Mouse (Mus musculus) urinary bladder, postnatal 36 days (tissue): Measurements from ENCODE around the gene Ypel3.
"Not testable (repeated sequence)": the region's sequence is repeated elsewhere in the genome, so short reads cannot be mapped to it uniquely, and the experiment has no call there.

Source experiments
- DNase-seq, 2 experiments: peaks; one replicate each; pipeline ENCODE4 v3.0.0; 2022; ENCODE audit warnings: low spot score in 2 of 2, mixed read lengths in 1 of 2

Ypel3 gene

DNA sequence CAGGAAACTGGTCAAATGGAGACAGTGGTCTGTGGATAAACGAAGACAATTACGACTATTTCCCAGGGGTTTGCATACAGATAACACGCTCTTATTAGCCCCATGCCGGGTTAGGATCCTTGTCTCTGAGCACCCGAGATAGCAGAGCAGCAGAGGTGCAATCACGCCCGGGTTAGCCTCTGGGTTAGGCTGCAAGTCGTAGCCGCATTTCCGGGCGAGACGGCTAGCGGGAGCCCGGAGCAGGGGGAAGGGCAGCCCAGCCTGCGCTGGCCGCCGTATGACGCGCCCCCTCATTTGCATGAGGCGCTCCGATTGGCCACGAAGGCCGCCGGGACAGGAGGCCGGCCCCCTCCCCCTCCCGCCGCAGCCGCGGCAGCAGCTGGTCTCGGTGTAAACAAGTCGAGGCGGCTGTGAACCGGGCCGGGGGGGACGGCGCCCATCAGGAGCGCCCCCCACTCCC is at the start of gene Ypel3:
TSS of gene Ypel3 (plus strand) at position 358 of the 460 bp plus-strand sequence.
- DNase-seq, result peak; percentile 91 to 96

DNA sequence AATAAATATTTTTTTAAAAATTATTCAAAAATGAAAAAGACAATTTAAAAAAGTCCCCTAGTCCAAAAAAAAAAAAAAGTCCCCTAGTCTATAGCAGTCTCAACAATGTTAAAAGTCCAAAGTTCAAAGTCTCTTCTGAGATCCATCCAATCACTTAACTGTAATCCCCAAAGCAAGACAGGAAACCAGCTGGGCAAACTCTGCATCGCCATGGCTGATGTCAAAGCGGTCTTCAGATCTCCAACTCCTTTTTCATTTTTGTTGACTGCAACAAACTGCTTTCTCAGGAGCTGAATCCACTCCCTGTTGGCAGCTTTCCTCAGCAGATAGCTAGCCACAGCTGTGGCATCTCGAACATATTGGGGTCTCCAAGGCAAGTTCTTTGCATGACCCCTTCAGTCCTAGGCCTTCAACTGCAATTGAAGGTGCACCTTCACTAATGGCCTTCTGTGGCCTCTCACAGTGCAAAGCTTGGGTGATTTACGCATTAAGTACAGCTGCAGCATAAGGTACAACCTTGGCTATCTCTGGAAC is 46.4 kb upstream of the Ypel3 start:
- DNase-seq, result not testable (repeated sequence)

DNA sequence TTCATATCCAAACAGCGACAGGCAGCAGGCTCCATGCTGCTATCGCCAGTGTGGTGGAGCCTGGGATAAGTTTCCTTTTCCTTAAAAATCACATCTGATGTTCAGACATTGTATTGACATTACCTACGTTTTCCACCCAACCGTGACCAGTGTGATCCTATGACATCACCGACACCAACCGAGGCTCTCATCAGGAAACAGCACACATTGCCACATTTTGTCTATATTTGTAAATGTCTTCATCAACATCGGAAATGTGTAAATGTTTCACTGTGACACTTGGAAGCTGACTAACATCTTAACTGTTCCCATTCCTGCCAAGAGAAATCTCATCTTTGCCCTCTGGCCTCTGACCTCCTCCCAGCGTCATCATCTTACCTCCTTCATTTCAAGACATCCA is 40.6 kb upstream of the Ypel3 start:
- DNase-seq, result no peak

- DNase-seq, result no peak
These were observed 37.2 kb upstream of the Ypel3 start for GRCm38 (mm10) chr7:126739551-126739950.

DNA sequence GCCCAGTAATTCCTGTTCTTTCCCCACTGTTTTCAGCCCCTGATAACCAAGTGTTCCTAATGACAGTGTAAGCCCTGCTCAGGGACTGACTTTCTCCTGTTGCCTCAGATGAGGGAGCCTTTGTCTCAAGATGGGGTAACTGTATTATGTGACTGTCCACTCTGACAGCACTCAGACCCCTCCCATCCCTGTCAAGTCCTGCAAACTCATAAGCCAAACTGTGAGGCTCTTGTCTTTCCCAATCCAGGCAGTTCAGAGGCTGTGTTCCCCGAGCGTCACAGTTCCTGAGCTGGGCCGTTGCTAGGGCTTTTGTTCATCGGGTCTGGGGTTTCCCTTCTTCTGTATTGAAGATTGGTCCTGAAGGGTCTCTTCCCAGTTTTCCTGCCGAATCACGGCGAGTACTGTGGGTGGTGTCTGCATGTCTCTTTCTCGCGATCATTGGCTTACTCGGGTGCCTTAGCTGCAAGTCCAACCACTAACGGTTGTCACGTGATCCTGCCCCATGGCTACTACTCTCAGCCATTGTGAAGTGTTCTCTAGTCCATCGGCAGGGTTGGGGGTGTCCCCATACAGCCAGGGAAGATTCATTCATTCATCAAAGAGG is 36.5 kb upstream of the Ypel3 start:
- no peak for DNase-seq

DNA sequence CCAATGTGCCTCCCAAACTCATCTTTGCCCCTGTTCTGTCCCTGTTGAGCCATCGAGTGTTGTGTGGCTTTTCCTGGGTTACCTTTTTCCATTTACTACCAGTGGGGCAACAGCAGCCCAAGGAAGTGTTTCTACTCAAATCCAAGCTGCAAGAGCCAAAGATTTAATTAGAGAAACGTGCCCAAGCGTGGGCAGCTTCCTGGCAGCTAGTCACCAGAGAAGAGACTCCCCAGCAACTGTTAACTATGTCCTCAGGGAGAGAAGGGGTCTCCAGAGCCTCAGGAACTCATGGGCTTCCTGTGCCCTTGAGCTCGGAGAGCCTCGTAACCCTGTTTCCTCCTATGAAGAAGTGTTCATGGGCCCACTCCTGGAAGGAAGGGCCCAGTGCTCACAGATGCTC is 35.8 kb upstream of the Ypel3 start:
- DNase-seq, result no peak

GRCm38 (mm10) chr7:126741452-126741851 is 35.3 kb upstream of the Ypel3 start:
- no peak for DNase-seq

GRCm38 (mm10) chr7:126741964-126742482 is 34.7 kb upstream of the Ypel3 start:
- no peak for DNase-seq

GRCm38 (mm10) chr7:126746066-126746465 is 30.7 kb upstream of the Ypel3 start:
- no peak for DNase-seq

GRCm38 (mm10) chr7:126746798-126747197 is 30.0 kb upstream of the Ypel3 start:
- no peak for DNase-seq

- DNase-seq, result no peak
These were observed 27.9 kb upstream of the Ypel3 start for GRCm38 (mm10) chr7:126748824-126749223.

GRCm38 (mm10) chr7:126749582-126750343 is 27.0 kb upstream of the Ypel3 start:
- DNase-seq, result no peak

GRCm38 (mm10) chr7:126754866-126755265 is 21.9 kb upstream of the Ypel3 start:
- peak; percentile 73 to 75 for DNase-seq

DNA sequence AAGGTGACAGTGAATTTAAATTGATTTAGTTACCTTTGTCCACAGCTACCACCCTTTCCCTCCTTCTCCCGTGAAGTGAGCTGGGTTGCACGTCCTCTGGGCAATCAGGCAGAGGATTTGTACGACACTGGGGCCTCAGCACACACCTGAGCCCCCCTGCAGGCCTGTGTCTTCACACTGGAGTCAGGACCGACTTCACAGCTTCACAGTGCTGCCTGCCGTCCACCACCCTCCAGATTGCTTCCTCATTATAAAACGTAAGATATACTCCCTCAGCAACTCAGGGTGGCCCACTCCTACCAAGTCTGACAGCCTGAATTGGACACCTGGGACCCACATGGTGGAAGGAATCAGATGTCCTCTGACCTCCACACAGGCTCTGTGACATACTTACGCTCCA is 18.2 kb upstream of the Ypel3 start:
- no peak for DNase-seq

DNA sequence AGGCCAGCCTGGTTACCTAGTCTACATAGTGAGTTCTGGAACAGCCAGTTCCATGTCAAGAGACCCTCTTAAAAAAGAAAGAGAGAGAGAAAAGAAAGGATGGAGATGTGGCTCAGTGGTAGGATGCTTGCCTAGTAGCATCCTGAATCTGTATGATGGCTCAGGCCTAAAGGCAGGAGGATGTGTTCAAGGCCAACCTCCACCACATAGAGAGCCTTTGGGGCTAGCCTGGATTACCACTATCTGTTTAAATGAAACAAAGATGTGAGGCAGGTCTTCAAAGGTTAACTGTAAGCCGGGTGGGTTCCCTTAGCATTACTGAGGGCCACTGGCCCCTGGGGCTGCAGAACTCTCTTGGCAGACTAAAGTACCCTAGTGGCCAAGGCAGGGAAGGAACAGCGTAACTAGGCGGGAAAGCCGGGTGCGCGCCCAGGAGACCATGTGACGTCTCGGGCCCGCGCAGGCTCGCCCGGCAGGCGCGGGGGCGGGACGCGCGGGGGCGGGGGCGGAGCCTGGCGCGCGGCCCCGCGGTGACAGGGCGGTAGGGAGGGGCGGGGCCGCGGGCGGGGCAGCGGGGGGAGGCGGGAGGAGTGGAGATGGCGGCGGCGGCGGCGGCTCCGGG is 17.6 kb upstream of the Ypel3 start, which contains the start of gene Mapk3:
TSS of gene Mapk3 (plus strand) at position 552 of the 622 bp plus-strand sequence.
- peak; percentile 81 to 89 for DNase-seq

DNA sequence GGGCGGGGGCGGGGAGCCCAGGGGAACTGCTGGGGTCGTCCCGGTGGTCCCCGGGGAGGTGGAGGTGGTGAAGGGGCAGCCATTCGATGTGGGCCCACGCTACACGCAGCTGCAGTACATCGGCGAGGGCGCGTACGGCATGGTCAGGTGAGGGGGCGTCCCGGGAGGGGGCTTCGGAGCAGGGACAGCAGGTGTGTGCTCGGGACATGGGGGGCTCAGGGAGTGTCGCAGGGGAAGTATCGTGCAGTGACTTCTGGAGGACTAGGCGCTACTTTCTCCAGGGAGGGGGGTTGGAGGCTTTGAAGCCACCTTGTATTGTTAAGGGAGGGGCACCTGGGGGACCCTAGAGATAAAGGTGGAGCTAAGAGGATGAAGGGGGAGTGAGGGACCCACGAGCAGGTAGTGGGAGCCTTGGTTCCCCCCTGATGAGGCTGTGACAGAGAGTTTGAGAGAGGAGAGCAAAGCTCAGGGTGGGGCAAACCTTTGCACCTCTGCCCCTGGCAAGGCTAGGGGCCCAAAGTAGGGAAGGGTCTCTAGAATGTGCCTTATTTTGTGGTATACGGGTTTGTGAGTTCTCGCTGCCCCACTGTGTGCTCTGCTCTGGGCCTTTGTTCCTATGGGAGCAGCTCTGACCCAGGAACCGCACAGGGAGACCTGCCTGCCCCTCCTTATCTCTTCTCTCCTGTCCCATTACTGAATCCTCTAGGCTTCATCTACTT is 16.9 kb upstream of the Ypel3 start:
- DNase-seq, result no peak

GRCm38 (mm10) chr7:126760391-126760802 is 16.4 kb upstream of the Ypel3 start:
- DNase-seq, result peak; percentile 67 to 82

- DNase-seq, result no peak
These were observed 15.8 kb upstream of the Ypel3 start for GRCm38 (mm10) chr7:126760956-126761355.

GRCm38 (mm10) chr7:126761529-126762067 is 15.2 kb upstream of the Ypel3 start:
- DNase-seq, result no peak

GRCm38 (mm10) chr7:126762471-126763008 is 14.2 kb upstream of the Ypel3 start:
- no peak for DNase-seq

DNA sequence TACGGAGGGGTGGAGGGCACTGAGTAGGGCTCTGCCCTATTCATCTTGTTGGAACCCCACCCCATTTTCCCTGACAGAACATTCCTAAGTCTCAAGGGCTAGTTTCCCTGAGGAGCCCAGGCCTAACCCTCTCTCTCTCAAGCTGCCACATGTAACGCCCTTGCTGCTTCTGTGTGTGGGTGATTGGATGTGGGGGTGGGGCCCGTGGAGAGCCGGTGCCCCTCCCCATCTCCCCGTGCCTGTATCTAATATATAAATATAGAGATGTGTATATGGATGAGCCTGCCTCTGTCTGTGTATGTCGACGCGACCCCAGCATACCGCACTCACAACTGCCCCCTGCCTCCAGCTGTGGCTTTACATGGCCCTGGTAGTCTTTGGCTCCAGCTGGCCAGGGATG is 11.2 kb upstream of the Ypel3 start:
- DNase-seq, result no peak
